Mouse (Mus musculus): Measurements from ENCODE around the gene Aox1. TPM values are rescaled to one million over a fixed set of nuclear protein-coding genes. Genes with fewer than 3 reads are reported as not detected.

Gene Aox1
- polyA plus RNA-seq, 1 experiment from 2014 or later = 0.34 TPM

GRCm38 (mm10) chr1:58070091-58070490, 40.4 kb downstream of the Aox1 start:
- Histone ChIP-seq H3K9me3 (replicated peaks) (no peaks in the 10 kb centered on the region), H3K4me2 (replicated peaks) (no peak overlapping the region), H3K9ac (no peak overlapping the region), H3K36me3 (no peaks in the 10 kb centered on the region), H3K4me1 (peaks cover 8% of the 10 kb centered on the region; the same call in 1 of the 2 replicates), H3K27me3 (no peaks in the 10 kb centered on the region), H3K4me3 (no peak overlapping the region), H3K27ac (no peak overlapping the region)
- ATAC-seq (ENCODE audit: low FRiP score) = no peak
- 96% methylated on average over 11 of the region's 11 CpGs for WGBS

DNA sequence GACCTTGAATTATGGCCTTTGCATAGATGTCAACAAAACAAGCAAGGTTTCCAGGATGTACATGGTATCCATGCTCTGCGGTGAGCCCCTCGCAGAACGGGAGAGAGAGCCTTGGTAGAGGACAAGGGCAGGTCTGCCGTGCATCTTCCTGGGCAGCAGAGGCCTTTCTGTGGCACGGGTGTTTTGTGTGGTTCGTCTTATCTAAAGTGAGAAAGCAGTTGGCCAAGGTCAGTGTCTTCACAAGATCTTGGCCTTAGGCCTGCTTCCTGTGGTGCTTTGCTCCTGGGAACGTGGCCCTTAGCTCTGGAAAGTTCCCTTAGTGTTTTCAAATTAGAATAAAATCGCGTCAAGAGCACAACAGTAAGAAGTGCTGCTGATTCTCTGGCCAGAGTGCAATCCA, 41.3 kb downstream of the Aox1 start:
- 90% methylated on average over 9 of the region's 9 CpGs for WGBS
- ATAC-seq (ENCODE audit: low FRiP score) = no peak

DNA sequence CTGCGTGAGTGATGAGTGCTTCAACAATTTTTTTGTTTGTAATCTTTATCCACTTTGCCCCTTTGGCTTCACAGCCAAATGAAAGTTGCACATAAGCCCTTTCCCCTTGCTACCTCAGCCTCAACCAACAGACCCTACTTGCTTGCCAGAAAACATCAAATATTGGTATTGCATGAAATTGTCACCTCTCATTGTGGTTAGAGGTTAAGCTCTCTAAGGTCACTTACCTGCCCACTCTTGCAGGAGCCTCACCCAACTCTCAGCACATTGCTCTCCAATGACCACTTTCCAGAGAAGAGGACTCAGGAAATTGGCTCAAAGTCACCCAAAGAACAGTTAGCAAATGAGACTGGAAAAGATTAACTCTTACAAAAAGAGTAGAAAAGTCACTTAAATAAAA, 41.8 kb downstream of the Aox1 start:
- ATAC-seq (ENCODE audit: low FRiP score) = no peak
- Histone ChIP-seq H3K27me3 (no peaks in the 10 kb centered on the region), H3K9ac (no peak overlapping the region), H3K4me2 (replicated peaks) (no peak overlapping the region), H3K4me3 (no peak overlapping the region), H3K27ac (no peak overlapping the region), H3K9me3 (replicated peaks) (no peaks in the 10 kb centered on the region), H3K36me3 (no peaks in the 10 kb centered on the region), H3K4me1 (peaks cover 8% of the 10 kb centered on the region; the same call in 1 of the 2 replicates)
- WGBS = 84% methylated on average over 1 of the region's 1 CpGs

More for the DNA sequence above, 41.3 kb downstream of the Aox1 start:
- no peaks in the 10 kb centered on the region for H3K9me3 ChIP-seq (replicated peaks)
- no peak overlapping the region for H3K4me3 ChIP-seq
- H3K4me1 ChIP-seq = peaks cover 8% of the 10 kb centered on the region; the same call in 1 of the 2 replicates
- H3K27me3 ChIP-seq = no peaks in the 10 kb centered on the region
- no peak overlapping the region for H3K9ac ChIP-seq
- H3K27ac ChIP-seq = no peak overlapping the region
- H3K36me3 ChIP-seq = no peaks in the 10 kb centered on the region
- no peak overlapping the region for H3K4me2 ChIP-seq (replicated peaks)

GRCm38 (mm10) chr1:58072416-58072815, 42.7 kb downstream of the Aox1 start:
- Histone ChIP-seq H3K4me2 (replicated peaks) (no peak overlapping the region), H3K4me1 (peaks cover 8% of the 10 kb centered on the region; the same call in 1 of the 2 replicates), H3K27ac (no peak overlapping the region), H3K9me3 (replicated peaks) (no peaks in the 10 kb centered on the region), H3K36me3 (no peaks in the 10 kb centered on the region), H3K4me3 (no peak overlapping the region), H3K9ac (no peak overlapping the region), H3K27me3 (no peaks in the 10 kb centered on the region)
- ATAC-seq (ENCODE audit: low FRiP score) = no peak
- WGBS = 75% methylated on average over 2 of the region's 2 CpGs

GRCm38 (mm10) chr1:58072991-58073730, 43.4 kb downstream of the Aox1 start:
- 79% methylated on average over 12 of the region's 12 CpGs for WGBS
- H3K27me3 ChIP-seq = no peaks in the 10 kb centered on the region

GRCm38 (mm10) chr1:58074266-58074665, 44.5 kb downstream of the Aox1 start:
- Histone ChIP-seq H3K9ac (no peak overlapping the region), H3K27me3 (no peaks in the 10 kb centered on the region), H3K4me1 (peaks cover 8% of the 10 kb centered on the region; the same call in 1 of the 2 replicates), H3K27ac (no peak overlapping the region), H3K4me2 (replicated peaks) (no peak overlapping the region), H3K36me3 (no peaks in the 10 kb centered on the region), H3K4me3 (no peak overlapping the region), H3K9me3 (replicated peaks) (no peaks in the 10 kb centered on the region)
- 93% methylated on average over 2 of the region's 2 CpGs for WGBS
- ATAC-seq (ENCODE audit: low FRiP score) = no peak

More at GRCm38 (mm10) chr1:58072991-58073730, 43.4 kb downstream of the Aox1 start:
- no peak overlapping the region for H3K4me2 ChIP-seq (replicated peaks)
- no peak overlapping the region for H3K4me3 ChIP-seq
- H3K9ac ChIP-seq = no peak overlapping the region
- H3K27ac ChIP-seq = no peak overlapping the region
- no peaks in the 10 kb centered on the region for H3K36me3 ChIP-seq
- no peak for ATAC-seq (ENCODE audit: low FRiP score)
- no peaks in the 10 kb centered on the region for H3K9me3 ChIP-seq (replicated peaks)
- peaks cover 8% of the 10 kb centered on the region; the same call in 1 of the 2 replicates for H3K4me1 ChIP-seq

DNA sequence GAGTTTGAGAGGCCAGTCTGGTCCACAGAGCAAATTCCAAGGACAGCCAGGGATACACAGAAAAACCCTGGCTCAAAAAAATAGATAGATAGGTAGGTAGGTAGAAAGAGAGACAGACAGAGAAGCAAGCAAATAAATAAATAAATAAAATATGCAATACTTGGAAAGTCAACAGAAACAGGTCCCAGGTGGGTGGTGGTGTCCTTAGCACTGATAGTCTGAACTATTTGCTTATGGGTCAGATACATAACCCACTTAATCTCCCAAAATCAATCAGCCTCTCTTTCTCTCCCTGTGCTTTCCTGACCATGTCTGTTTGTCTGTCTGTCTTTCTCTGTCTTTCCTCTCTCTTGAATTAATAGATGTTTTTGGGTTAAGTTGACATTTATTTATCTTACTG, 48.2 kb downstream of the Aox1 start:
- H3K4me1 ChIP-seq = no peaks in the 10 kb centered on the region
- H3K4me2 ChIP-seq (replicated peaks) = no peak overlapping the region
- no peak overlapping the region for H3K4me3 ChIP-seq
- H3K36me3 ChIP-seq = no peaks in the 10 kb centered on the region
- no peak overlapping the region for H3K27ac ChIP-seq
- no peaks in the 10 kb centered on the region for H3K9me3 ChIP-seq (replicated peaks)
- no peak for ATAC-seq (ENCODE audit: low FRiP score)
- H3K9ac ChIP-seq = no peak overlapping the region
- H3K27me3 ChIP-seq = no peaks in the 10 kb centered on the region

DNA sequence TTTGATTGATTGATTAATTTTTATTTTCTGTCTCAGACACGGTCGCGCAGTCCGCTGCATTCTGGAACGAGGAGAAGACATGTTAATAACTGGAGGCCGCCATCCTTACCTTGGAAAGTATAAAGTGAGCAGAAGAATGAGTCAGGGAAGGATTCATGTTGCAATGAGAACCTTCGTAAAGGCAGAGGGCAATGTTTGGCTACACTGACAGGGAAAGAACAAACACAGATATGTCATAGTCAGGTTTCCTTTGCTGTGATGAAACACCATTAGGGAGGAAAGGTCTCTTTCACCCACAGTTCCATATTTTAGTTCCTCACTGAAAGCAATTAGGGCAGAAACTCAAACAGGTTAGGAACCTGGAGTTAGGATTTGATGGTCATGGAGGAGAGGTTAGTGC, 48.7 kb downstream of the Aox1 start:
- Histone ChIP-seq H3K36me3 (no peaks in the 10 kb centered on the region), H3K27me3 (no peaks in the 10 kb centered on the region), H3K27ac (no peak overlapping the region), H3K4me2 (replicated peaks) (no peak overlapping the region), H3K4me1 (no peaks in the 10 kb centered on the region), H3K9ac (no peak overlapping the region), H3K9me3 (replicated peaks) (no peaks in the 10 kb centered on the region), H3K4me3 (no peak overlapping the region)
- ATAC-seq (ENCODE audit: low FRiP score) = no peak
- 89% methylated on average over 7 of the region's 7 CpGs for WGBS

DNA sequence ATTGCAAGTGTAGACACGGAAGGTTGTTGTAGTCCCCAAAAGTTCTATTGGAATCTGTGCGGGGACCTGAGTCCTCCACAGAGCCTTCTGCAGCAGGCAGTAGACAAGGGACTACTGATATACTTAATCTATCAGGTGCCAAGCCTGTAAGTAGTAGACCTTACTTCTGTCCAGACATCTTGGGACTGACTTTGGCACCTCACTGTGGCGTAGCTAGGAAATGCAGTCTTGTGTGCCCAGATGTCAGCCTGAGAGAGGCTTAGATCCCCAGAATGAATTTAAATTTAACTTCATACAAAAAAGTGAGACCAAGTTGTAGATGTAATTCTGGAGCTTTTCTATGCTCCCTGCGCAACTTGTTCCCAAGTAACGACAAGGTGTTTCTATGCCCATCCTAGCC, 50.0 kb downstream of the Aox1 start:
- Histone ChIP-seq H3K4me2 (replicated peaks) (no peak overlapping the region), H3K4me3 (no peak overlapping the region), H3K9me3 (replicated peaks) (no peaks in the 10 kb centered on the region), H3K36me3 (no peaks in the 10 kb centered on the region), H3K27ac (no peak overlapping the region), H3K4me1 (no peaks in the 10 kb centered on the region), H3K27me3 (no peaks in the 10 kb centered on the region), H3K9ac (no peak overlapping the region)
- ATAC-seq (ENCODE audit: low FRiP score) = no peak
- 93% methylated on average over 5 of the region's 5 CpGs for WGBS

DNA sequence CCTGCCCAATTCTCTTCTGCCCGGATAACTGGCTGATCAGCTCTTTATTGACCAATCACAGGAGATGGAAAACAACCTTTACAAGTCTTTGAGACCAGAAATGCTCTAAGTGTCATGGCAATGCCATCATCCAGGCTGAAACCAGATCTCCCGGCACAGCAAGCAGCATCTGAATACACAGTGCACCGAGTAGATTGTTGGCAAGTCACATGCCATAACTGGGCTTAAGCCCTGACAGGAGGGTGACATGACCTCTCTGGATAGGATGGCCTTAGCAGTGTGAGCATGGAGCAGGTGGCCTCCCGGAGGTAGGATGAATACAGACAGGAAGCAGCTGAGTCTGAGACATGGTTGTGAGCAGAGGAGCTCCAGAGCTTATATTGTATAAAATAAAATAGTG, 50.7 kb downstream of the Aox1 start:
- Histone ChIP-seq H3K9me3 (replicated peaks) (no peaks in the 10 kb centered on the region), H3K27ac (no peak overlapping the region), H3K27me3 (no peaks in the 10 kb centered on the region), H3K4me2 (replicated peaks) (no peak overlapping the region), H3K9ac (no peak overlapping the region), H3K4me1 (no peaks in the 10 kb centered on the region), H3K36me3 (no peaks in the 10 kb centered on the region), H3K4me3 (no peak overlapping the region)
- 89% methylated on average over 4 of the region's 4 CpGs for WGBS
- no peak for ATAC-seq (ENCODE audit: low FRiP score)

DNA sequence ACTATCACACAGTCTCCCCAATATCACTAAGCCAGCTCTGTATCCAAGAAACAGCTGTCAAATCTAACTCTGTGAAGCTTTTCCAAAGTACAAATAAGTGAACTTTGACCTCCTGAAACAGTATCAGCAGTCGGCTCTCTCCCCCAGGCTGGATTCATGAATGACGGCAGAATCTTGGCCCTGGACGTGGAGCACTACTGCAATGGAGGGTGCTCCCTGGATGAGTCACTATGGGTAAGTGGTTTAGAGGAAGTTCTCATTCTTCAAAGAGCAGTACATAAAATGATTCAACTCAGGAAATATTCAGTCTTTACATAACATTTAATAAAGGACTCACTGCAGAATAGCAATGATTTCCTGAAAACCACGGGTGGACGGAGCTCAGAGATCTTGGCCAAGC, 51.6 kb downstream of the Aox1 start:
- Histone ChIP-seq H3K9me3 (replicated peaks) (no peaks in the 10 kb centered on the region), H3K27ac (no peak overlapping the region), H3K36me3 (no peaks in the 10 kb centered on the region), H3K4me2 (replicated peaks) (no peak overlapping the region), H3K27me3 (no peaks in the 10 kb centered on the region), H3K9ac (no peak overlapping the region), H3K4me1 (no peaks in the 10 kb centered on the region), H3K4me3 (no peak overlapping the region)
- WGBS = 85% methylated on average over 5 of the region's 5 CpGs
- no peak for ATAC-seq (ENCODE audit: low FRiP score)

- 59% methylated on average over 5 of the region's 5 CpGs for WGBS
- Histone ChIP-seq H3K27me3 (no peaks in the 10 kb centered on the region), H3K9me3 (replicated peaks) (no peaks in the 10 kb centered on the region), H3K27ac (no peak overlapping the region), H3K4me1 (no peaks in the 10 kb centered on the region), H3K9ac (no peak overlapping the region), H3K36me3 (no peaks in the 10 kb centered on the region), H3K4me3 (no peak overlapping the region), H3K4me2 (replicated peaks) (no peak overlapping the region)
- no peak for ATAC-seq (ENCODE audit: low FRiP score)
These were observed 59.6 kb downstream of the Aox1 start for GRCm38 (mm10) chr1:58089316-58089715.

- H3K36me3 ChIP-seq = no peaks in the 10 kb centered on the region
- WGBS = 87% methylated on average over 4 of the region's 4 CpGs
- H3K4me1 ChIP-seq = no peaks in the 10 kb centered on the region
- no peak overlapping the region for H3K4me2 ChIP-seq (replicated peaks)
- no peaks in the 10 kb centered on the region for H3K27me3 ChIP-seq
- H3K4me3 ChIP-seq = no peak overlapping the region
- H3K27ac ChIP-seq = no peak overlapping the region
- ATAC-seq (ENCODE audit: low FRiP score) = no peak
- no peak overlapping the region for H3K9ac ChIP-seq
- H3K9me3 ChIP-seq (replicated peaks) = no peaks in the 10 kb centered on the region
These were observed 60.5 kb downstream of the Aox1 start for GRCm38 (mm10) chr1:58090191-58090590.

Data from hindbrain, embryonic 12.5 days (tissue).